Mouse (Mus musculus): Measurements from ENCODE around the gene Washc4.

Gene Washc4

GRCm38 (mm10) chr10:83639881-83640386 is 96.4 kb downstream of the Washc4 start:
- DNase-seq: no peak

- DNase-seq: no peak
Measured at GRCm38 (mm10) chr10:83641641-83642040, 98.1 kb downstream of the Washc4 start.

GRCm38 (mm10) chr10:83644167-83644566 is 100.6 kb downstream of the Washc4 start:
- no peak for DNase-seq

GRCm38 (mm10) chr10:83644865-83645715 is 101.5 kb downstream of the Washc4 start:
- no peak for DNase-seq

- no peak for DNase-seq
Measured at GRCm38 (mm10) chr10:83645716-83645990, 102.1 kb downstream of the Washc4 start.

Measured in spleen, adult 18-20 months (tissue).